Mouse (Mus musculus): ENCODE data around the gene Rap1a. TPM values are rescaled to one million over a fixed set of nuclear protein-coding genes. Genes with fewer than 3 reads are reported as not detected.

Gene Rap1a
- polyA plus RNA-seq, 1 experiment, result 25.2 TPM

- H3K4me2 ChIP-seq (ENCODE audit: low read depth), result no peak overlapping the region
- H3K79me2 ChIP-seq (ENCODE audit: control insufficient read depth, insufficient read depth), result no peaks in the 10 kb centered on the region
- H3ac ChIP-seq (ENCODE audit: control insufficient read depth, insufficient read length), result no peak overlapping the region
- H3K36me3 ChIP-seq (ENCODE audit: control insufficient read depth, insufficient read depth), result peaks cover 34% of the 10 kb centered on the region
- no peak for TF ChIP-seq CEBPB (IDR thresholded peaks at IDR 0.05; ENCODE audit: insufficient read depth, poor library complexity, severe bottlenecking)
- TF ChIP-seq TCF3 (IDR thresholded peaks at IDR 0.05; ENCODE audit: insufficient read length, low read depth), result no peak
- TF ChIP-seq POLR2A (IDR thresholded peaks at IDR 0.05; ENCODE audit: insufficient read length, low read depth), result no peak
- no peak for TF ChIP-seq POLR2AphosphoS2 (IDR thresholded peaks at IDR 0.05; ENCODE audit: insufficient read length, low read depth)
- no peak for TF ChIP-seq SRF (IDR thresholded peaks at IDR 0.05; ENCODE audit: control insufficient read depth, insufficient read length, low read depth)
- TF ChIP-seq MYOD1 (IDR thresholded peaks at IDR 0.05; ENCODE audit: control insufficient read depth in 1 of 3, insufficient read length in 2 of 3, low read depth in 2 of 3), result no peak
- TF ChIP-seq MYOG (IDR thresholded peaks at IDR 0.05; ENCODE audit: control insufficient read depth in 1 of 3, insufficient read depth in 1 of 3, insufficient read length in 2 of 3, low read depth in 2 of 3), result no peak
- TF ChIP-seq MAX (IDR thresholded peaks at IDR 0.05; ENCODE audit: low read depth), result no peak
- no peak for TF ChIP-seq USF1 (IDR thresholded peaks at IDR 0.05; ENCODE audit: low read depth)
- no peak for TF ChIP-seq REST (IDR thresholded peaks at IDR 0.05; ENCODE audit: insufficient read depth, insufficient read length)
- TF ChIP-seq TCF12 (IDR thresholded peaks at IDR 0.05; ENCODE audit: insufficient read depth, poor library complexity, severe bottlenecking), result no peak
- TF ChIP-seq E2F4 (IDR thresholded peaks at IDR 0.05; ENCODE audit: insufficient read depth), result no peak
- no peaks in the 10 kb centered on the region for H3K27me3 ChIP-seq (ENCODE audit: control insufficient read depth, insufficient read depth, insufficient read length)
- no peak overlapping the region for H3K4me3 ChIP-seq
Measured at GRCm38 (mm10) chr3:105735285-105735684, 65.9 kb downstream of the Rap1a start.

GRCm38 (mm10) chr3:105733538-105733937 lies 67.6 kb downstream of the Rap1a start:
- Histone ChIP-seq H3K4me3 (no peak overlapping the region), H3K27me3 (ENCODE audit: control insufficient read depth, insufficient read depth, insufficient read length) (no peaks in the 10 kb centered on the region), H3ac (ENCODE audit: control insufficient read depth, insufficient read length) (no peak overlapping the region), H3K79me2 (ENCODE audit: control insufficient read depth, insufficient read depth) (no peaks in the 10 kb centered on the region), H3K36me3 (ENCODE audit: control insufficient read depth, insufficient read depth) (peaks cover 32% of the 10 kb centered on the region), H3K4me2 (ENCODE audit: low read depth) (no peak overlapping the region)
- TF ChIP-seq USF1 (IDR thresholded peaks at IDR 0.05; ENCODE audit: low read depth) (no peak), MAX (IDR thresholded peaks at IDR 0.05; ENCODE audit: low read depth) (no peak), POLR2A (IDR thresholded peaks at IDR 0.05; ENCODE audit: insufficient read length, low read depth) (no peak), POLR2AphosphoS2 (IDR thresholded peaks at IDR 0.05; ENCODE audit: insufficient read length, low read depth) (no peak), TCF12 (IDR thresholded peaks at IDR 0.05; ENCODE audit: insufficient read depth, poor library complexity, severe bottlenecking) (no peak), E2F4 (IDR thresholded peaks at IDR 0.05; ENCODE audit: insufficient read depth) (no peak), TCF3 (IDR thresholded peaks at IDR 0.05; ENCODE audit: insufficient read length, low read depth) (no peak), REST (IDR thresholded peaks at IDR 0.05; ENCODE audit: insufficient read depth, insufficient read length) (no peak), MYOG (IDR thresholded peaks at IDR 0.05; ENCODE audit: control insufficient read depth in 1 of 3, insufficient read depth in 1 of 3, insufficient read length in 2 of 3, low read depth in 2 of 3) (no peak), CEBPB (IDR thresholded peaks at IDR 0.05; ENCODE audit: insufficient read depth, poor library complexity, severe bottlenecking) (no peak), SRF (IDR thresholded peaks at IDR 0.05; ENCODE audit: control insufficient read depth, insufficient read length, low read depth) (no peak), MYOD1 (IDR thresholded peaks at IDR 0.05; ENCODE audit: control insufficient read depth in 1 of 3, insufficient read length in 2 of 3, low read depth in 2 of 3) (no peak)

GRCm38 (mm10) chr3:105732360-105732759 lies 68.8 kb downstream of the Rap1a start:
- TF ChIP-seq REST (IDR thresholded peaks at IDR 0.05; ENCODE audit: insufficient read depth, insufficient read length) (no peak), POLR2AphosphoS2 (IDR thresholded peaks at IDR 0.05; ENCODE audit: insufficient read length, low read depth) (no peak), MYOD1 (IDR thresholded peaks at IDR 0.05; ENCODE audit: control insufficient read depth in 1 of 3, insufficient read length in 2 of 3, low read depth in 2 of 3) (no peak), TCF3 (IDR thresholded peaks at IDR 0.05; ENCODE audit: insufficient read length, low read depth) (no peak), E2F4 (IDR thresholded peaks at IDR 0.05; ENCODE audit: insufficient read depth) (no peak)

GRCm38 (mm10) chr3:105726037-105726436 lies 75.1 kb downstream of the Rap1a start:
- no peak for TF ChIP-seq MYOD1 (IDR thresholded peaks at IDR 0.05; ENCODE audit: control insufficient read depth in 1 of 3, insufficient read length in 2 of 3, low read depth in 2 of 3)
- TF ChIP-seq TCF12 (IDR thresholded peaks at IDR 0.05; ENCODE audit: insufficient read depth, poor library complexity, severe bottlenecking), result no peak
- TF ChIP-seq SRF (IDR thresholded peaks at IDR 0.05; ENCODE audit: control insufficient read depth, insufficient read length, low read depth), result no peak
- TF ChIP-seq MYOG (IDR thresholded peaks at IDR 0.05; ENCODE audit: control insufficient read depth in 1 of 3, insufficient read depth in 1 of 3, insufficient read length in 2 of 3, low read depth in 2 of 3), result no peak
- TF ChIP-seq MAX (IDR thresholded peaks at IDR 0.05; ENCODE audit: low read depth), result no peak
- no peak for TF ChIP-seq E2F4 (IDR thresholded peaks at IDR 0.05; ENCODE audit: insufficient read depth)
- no peak for TF ChIP-seq REST (IDR thresholded peaks at IDR 0.05; ENCODE audit: insufficient read depth, insufficient read length)
- TF ChIP-seq POLR2AphosphoS2 (IDR thresholded peaks at IDR 0.05; ENCODE audit: insufficient read length, low read depth), result no peak
- TF ChIP-seq POLR2A (IDR thresholded peaks at IDR 0.05; ENCODE audit: insufficient read length, low read depth), result no peak
- no peak for TF ChIP-seq USF1 (IDR thresholded peaks at IDR 0.05; ENCODE audit: low read depth)
- TF ChIP-seq TCF3 (IDR thresholded peaks at IDR 0.05; ENCODE audit: insufficient read length, low read depth), result no peak
- Histone ChIP-seq H3K4me2 (ENCODE audit: low read depth) (no peak overlapping the region), H3K36me3 (ENCODE audit: control insufficient read depth, insufficient read depth) (peaks cover 2% of the 10 kb centered on the region), H3K4me3 (no peak overlapping the region), H3K79me2 (ENCODE audit: control insufficient read depth, insufficient read depth) (no peaks in the 10 kb centered on the region), H3K27me3 (ENCODE audit: control insufficient read depth, insufficient read depth, insufficient read length) (no peaks in the 10 kb centered on the region), H3ac (ENCODE audit: control insufficient read depth, insufficient read length) (no peak overlapping the region)

More at GRCm38 (mm10) chr3:105732360-105732759, 68.8 kb downstream of the Rap1a start:
- Histone ChIP-seq H3K4me3 (no peak overlapping the region), H3ac (ENCODE audit: control insufficient read depth, insufficient read length) (no peak overlapping the region), H3K4me2 (ENCODE audit: low read depth) (no peak overlapping the region), H3K27me3 (ENCODE audit: control insufficient read depth, insufficient read depth, insufficient read length) (no peaks in the 10 kb centered on the region), H3K79me2 (ENCODE audit: control insufficient read depth, insufficient read depth) (no peaks in the 10 kb centered on the region), H3K36me3 (ENCODE audit: control insufficient read depth, insufficient read depth) (peaks cover 24% of the 10 kb centered on the region)

- no peak overlapping the region for H3K4me2 ChIP-seq (ENCODE audit: low read depth)
- H3K27me3 ChIP-seq (ENCODE audit: control insufficient read depth, insufficient read depth, insufficient read length), result no peaks in the 10 kb centered on the region
- no peak overlapping the region for H3K4me3 ChIP-seq
- no peaks in the 10 kb centered on the region for H3K79me2 ChIP-seq (ENCODE audit: control insufficient read depth, insufficient read depth)
- no peaks in the 10 kb centered on the region for H3K36me3 ChIP-seq (ENCODE audit: control insufficient read depth, insufficient read depth)
- no peak for TF ChIP-seq MAX (IDR thresholded peaks at IDR 0.05; ENCODE audit: low read depth)
- peak; percentile 74 for TF ChIP-seq POLR2AphosphoS2 (IDR thresholded peaks at IDR 0.05; ENCODE audit: insufficient read length, low read depth)
- no peak overlapping the region for H3ac ChIP-seq (ENCODE audit: control insufficient read depth, insufficient read length)
Measured at GRCm38 (mm10) chr3:105722510-105722909, 78.6 kb downstream of the Rap1a start.
